Mouse (Mus musculus): ENCODE measurements around the gene Tmem51. TPM values are rescaled to one million over a fixed set of nuclear protein-coding genes. Genes with fewer than 3 reads are reported as not detected.
A peak's percentile ranks its signal among the peaks of the same experiment; 100 is the strongest.

Tmem51 gene
- polyA plus RNA-seq, 1 experiment: 9.6 TPM

DNA sequence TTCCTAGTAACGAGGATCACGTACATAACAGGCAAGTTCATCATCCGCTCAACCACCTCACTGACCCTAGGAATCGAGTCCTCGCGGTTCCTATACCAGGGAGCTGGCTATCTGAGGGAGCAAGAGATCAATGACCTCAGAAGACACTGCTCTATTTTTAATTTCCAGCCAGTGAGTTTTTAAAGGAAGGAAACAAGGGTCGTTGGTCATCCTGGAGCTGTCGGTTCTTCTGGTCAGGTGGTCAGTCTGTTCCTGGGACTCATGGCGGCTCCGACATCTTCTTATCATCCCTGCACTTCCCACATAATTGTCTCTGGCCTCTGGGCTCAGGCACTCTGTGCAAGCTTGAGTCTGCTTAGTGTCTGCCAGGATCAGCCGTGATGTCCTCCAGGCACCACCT lies 10.3 kb upstream of the Tmem51 start:
- Histone ChIP-seq H3K27me3 (ENCODE audit: control insufficient read depth, insufficient read depth, low read length) (no peaks in the 10 kb centered on the region), H3K27ac (ENCODE audit: control insufficient read depth, insufficient read depth, low read length) (no peak overlapping the region)
- TF ChIP-seq POLR2A (IDR thresholded peaks at IDR 0.05; ENCODE audit: control insufficient read depth, extremely low read depth, insufficient read depth, low read length, poor library complexity): no peak
- no peak for TF ChIP-seq CTCF (IDR thresholded peaks at IDR 0.05; ENCODE audit: borderline replicate concordance, control insufficient read depth, extremely low read depth, insufficient read depth, low read length, poor library complexity)

DNA sequence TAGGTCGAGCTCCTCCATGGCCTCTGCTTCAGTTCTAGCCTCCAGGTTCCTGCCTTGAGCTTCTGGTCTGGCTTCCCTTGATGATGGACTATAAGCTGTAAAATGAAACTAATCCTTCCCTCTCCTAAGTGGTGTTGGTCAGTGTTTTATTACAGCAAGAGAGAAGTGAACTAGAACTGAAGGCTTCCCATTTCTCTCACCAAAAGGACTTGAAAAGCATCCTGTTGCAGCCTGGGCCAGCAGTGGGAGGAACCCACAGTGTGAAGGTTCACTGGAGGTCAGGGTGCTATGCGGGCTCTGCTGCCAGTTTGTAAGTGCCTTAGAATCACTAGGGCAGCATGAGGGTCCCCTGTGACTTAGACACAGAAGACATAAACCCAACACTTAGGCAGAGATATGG lies 7.0 kb upstream of the Tmem51 start:
- Histone ChIP-seq H3K27ac (ENCODE audit: control insufficient read depth, insufficient read depth, low read length) (no peak overlapping the region), H3K4me1 (replicated peaks; ENCODE audit: control insufficient read depth, insufficient read depth, low read length) (no peaks in the 10 kb centered on the region), H3K36me3 (ENCODE audit: control insufficient read depth, insufficient read depth, low read length) (no peaks in the 10 kb centered on the region), H3K4me3 (ENCODE audit: control insufficient read depth, insufficient read depth, low read length) (no peak overlapping the region), H3K27me3 (ENCODE audit: control insufficient read depth, insufficient read depth, low read length) (no peaks in the 10 kb centered on the region)
- no peak for TF ChIP-seq CTCF (IDR thresholded peaks at IDR 0.05; ENCODE audit: borderline replicate concordance, control insufficient read depth, extremely low read depth, insufficient read depth, low read length, poor library complexity)
- no peak for TF ChIP-seq POLR2A (IDR thresholded peaks at IDR 0.05; ENCODE audit: control insufficient read depth, extremely low read depth, insufficient read depth, low read length, poor library complexity)
- WGBS: 62% methylated on average over 2 of the region's 2 CpGs
- DNase-seq: no peak

More for the DNA sequence above, 10.3 kb upstream of the Tmem51 start:
- Histone ChIP-seq H3K4me1 (replicated peaks; ENCODE audit: control insufficient read depth, insufficient read depth, low read length) (no peaks in the 10 kb centered on the region), H3K4me3 (ENCODE audit: control insufficient read depth, insufficient read depth, low read length) (no peak overlapping the region), H3K36me3 (ENCODE audit: control insufficient read depth, insufficient read depth, low read length) (no peaks in the 10 kb centered on the region)
- no peak for DNase-seq
- 89% methylated on average over 11 of the region's 11 CpGs for WGBS

DNA sequence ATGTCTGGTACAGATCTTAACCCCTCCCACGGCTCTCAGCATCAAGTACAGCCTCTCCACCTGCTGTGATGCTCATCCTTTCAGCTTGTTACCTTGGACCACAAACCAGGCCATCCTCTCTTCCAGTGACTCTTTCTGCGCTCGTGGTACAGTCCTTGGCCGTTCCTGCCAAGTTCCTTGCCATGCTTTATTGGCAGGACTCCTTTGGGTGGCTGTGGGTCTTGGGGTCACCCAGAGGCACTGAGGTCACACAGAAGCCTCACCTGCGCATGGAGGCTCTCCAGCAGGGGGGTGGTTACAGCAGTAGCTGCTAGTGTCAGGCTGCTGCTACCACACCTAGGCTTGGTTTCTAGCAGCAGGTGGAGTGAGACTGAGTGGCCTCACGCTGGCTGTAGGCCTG lies 5.9 kb upstream of the Tmem51 start:
- Histone ChIP-seq H3K4me3 (ENCODE audit: control insufficient read depth, insufficient read depth, low read length) (no peak overlapping the region), H3K4me1 (replicated peaks; ENCODE audit: control insufficient read depth, insufficient read depth, low read length) (no peaks in the 10 kb centered on the region), H3K27me3 (ENCODE audit: control insufficient read depth, insufficient read depth, low read length) (no peaks in the 10 kb centered on the region), H3K27ac (ENCODE audit: control insufficient read depth, insufficient read depth, low read length) (no peak overlapping the region), H3K36me3 (ENCODE audit: control insufficient read depth, insufficient read depth, low read length) (no peaks in the 10 kb centered on the region)
- DNase-seq: no peak
- 89% methylated on average over 6 of the region's 6 CpGs for WGBS
- TF ChIP-seq CTCF (IDR thresholded peaks at IDR 0.05; ENCODE audit: borderline replicate concordance, control insufficient read depth, extremely low read depth, insufficient read depth, low read length, poor library complexity): no peak
- no peak for TF ChIP-seq POLR2A (IDR thresholded peaks at IDR 0.05; ENCODE audit: control insufficient read depth, extremely low read depth, insufficient read depth, low read length, poor library complexity)

DNA sequence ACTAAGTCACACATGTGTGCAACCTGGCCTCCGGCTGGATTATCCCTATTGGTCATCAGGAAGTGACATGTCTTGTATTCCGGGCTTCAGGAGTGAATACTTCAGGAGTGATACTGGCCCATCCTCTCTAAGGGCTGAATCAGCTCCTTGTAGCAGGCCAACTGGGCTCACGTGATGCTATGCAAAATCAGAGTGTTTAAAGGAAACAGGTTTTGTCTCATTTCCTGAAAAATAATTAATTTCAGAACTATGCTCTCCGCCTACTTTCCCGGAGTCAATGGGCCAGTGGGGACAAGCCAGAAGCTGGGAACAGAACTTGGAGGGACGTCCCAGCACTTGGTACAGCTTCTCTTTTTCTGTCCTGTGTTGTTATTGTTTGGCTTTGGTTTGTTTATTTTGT lies 4.7 kb upstream of the Tmem51 start:
- WGBS: 60% methylated on average over 6 of the region's 6 CpGs
- Histone ChIP-seq H3K36me3 (ENCODE audit: control insufficient read depth, insufficient read depth, low read length) (no peaks in the 10 kb centered on the region), H3K27ac (ENCODE audit: control insufficient read depth, insufficient read depth, low read length) (no peak overlapping the region), H3K4me3 (ENCODE audit: control insufficient read depth, insufficient read depth, low read length) (no peak overlapping the region), H3K27me3 (ENCODE audit: control insufficient read depth, insufficient read depth, low read length) (no peaks in the 10 kb centered on the region; the same call in 1 of the 2 replicates), H3K4me1 (replicated peaks; ENCODE audit: control insufficient read depth, insufficient read depth, low read length) (peaks cover 7% of the 10 kb centered on the region)
- TF ChIP-seq POLR2A (IDR thresholded peaks at IDR 0.05; ENCODE audit: control insufficient read depth, extremely low read depth, insufficient read depth, low read length, poor library complexity) (no peak), CTCF (IDR thresholded peaks at IDR 0.05; ENCODE audit: borderline replicate concordance, control insufficient read depth, extremely low read depth, insufficient read depth, low read length, poor library complexity) (no peak)
- DNase-seq: no peak

DNA sequence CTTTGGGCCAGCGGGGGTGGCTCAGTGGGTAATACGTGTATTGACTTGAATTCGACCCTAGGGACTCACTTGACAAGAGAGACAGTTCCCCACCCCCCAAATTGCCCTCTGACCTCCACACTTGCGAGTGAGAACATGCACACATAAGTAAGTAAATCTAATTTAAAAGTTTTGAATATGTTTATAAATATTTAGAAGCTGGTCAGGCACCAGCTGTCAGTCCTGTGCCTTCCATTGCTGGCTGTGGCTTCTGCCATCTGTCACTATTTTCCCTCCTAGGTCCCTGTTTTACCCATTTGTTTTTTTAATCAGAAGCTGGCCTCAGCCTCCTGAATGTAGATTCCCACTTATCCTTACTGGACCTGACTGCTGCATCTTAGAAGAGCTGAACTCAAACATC lies 4.3 kb upstream of the Tmem51 start:
- Histone ChIP-seq H3K27ac (ENCODE audit: control insufficient read depth, insufficient read depth, low read length) (no peak overlapping the region), H3K4me3 (ENCODE audit: control insufficient read depth, insufficient read depth, low read length) (no peak overlapping the region), H3K27me3 (ENCODE audit: control insufficient read depth, insufficient read depth, low read length) (no peaks in the 10 kb centered on the region; the same call in 1 of the 2 replicates), H3K4me1 (replicated peaks; ENCODE audit: control insufficient read depth, insufficient read depth, low read length) (peaks cover 7% of the 10 kb centered on the region), H3K36me3 (ENCODE audit: control insufficient read depth, insufficient read depth, low read length) (no peaks in the 10 kb centered on the region)
- 86% methylated on average over 4 of the region's 4 CpGs for WGBS
- TF ChIP-seq POLR2A (IDR thresholded peaks at IDR 0.05; ENCODE audit: control insufficient read depth, extremely low read depth, insufficient read depth, low read length, poor library complexity) (no peak), CTCF (IDR thresholded peaks at IDR 0.05; ENCODE audit: borderline replicate concordance, control insufficient read depth, extremely low read depth, insufficient read depth, low read length, poor library complexity) (no peak)
- no peak for DNase-seq

DNA sequence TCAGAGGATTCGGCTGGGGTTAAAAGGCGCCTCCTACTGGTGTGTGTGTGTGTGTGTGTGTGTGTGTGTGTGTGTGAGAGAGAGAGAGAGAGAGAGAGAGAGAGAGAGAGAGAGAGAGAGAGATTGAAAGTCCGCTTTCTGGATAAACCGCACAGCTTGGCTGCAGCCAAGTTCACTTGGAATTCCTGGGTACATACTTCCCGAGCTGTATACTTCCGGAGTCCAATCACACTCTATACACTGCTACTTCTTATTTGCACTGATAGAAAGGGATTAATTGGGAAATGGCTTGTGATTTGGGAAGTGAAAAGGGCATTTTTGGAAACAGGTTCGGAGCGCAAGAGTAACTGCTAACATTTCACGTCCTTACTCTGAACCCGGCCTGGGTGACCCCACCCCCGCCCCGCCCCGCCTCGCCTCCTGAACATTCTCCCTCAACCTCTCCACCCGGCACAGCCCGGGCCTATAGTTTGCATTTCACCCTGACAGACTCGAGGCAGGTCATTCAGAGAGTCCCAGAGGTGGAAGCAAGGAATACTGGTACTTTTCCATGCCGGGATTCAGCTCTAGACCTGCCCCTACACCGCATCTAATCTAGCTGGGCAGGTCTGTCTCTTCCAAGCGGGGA lies 946 bp upstream of the Tmem51 start:
- peak overlapping the region; percentile 58; the same call in 1 of the 2 replicates for H3K4me3 ChIP-seq (ENCODE audit: control insufficient read depth, insufficient read depth, low read length)
- 47% methylated on average over 20 of the region's 20 CpGs for WGBS
- DNase-seq: no peak
- no peak overlapping the region for H3K27ac ChIP-seq (ENCODE audit: control insufficient read depth, insufficient read depth, low read length)
- TF ChIP-seq POLR2A (IDR thresholded peaks at IDR 0.05; ENCODE audit: control insufficient read depth, extremely low read depth, insufficient read depth, low read length, poor library complexity): no peak
- TF ChIP-seq CTCF (IDR thresholded peaks at IDR 0.05; ENCODE audit: borderline replicate concordance, control insufficient read depth, extremely low read depth, insufficient read depth, low read length, poor library complexity): no peak
- no peaks in the 10 kb centered on the region; the same call in 1 of the 2 replicates for H3K27me3 ChIP-seq (ENCODE audit: control insufficient read depth, insufficient read depth, low read length)
- H3K4me1 ChIP-seq (replicated peaks; ENCODE audit: control insufficient read depth, insufficient read depth, low read length): peaks cover 15% of the 10 kb centered on the region
- H3K36me3 ChIP-seq (ENCODE audit: control insufficient read depth, insufficient read depth, low read length): no peaks in the 10 kb centered on the region

DNA sequence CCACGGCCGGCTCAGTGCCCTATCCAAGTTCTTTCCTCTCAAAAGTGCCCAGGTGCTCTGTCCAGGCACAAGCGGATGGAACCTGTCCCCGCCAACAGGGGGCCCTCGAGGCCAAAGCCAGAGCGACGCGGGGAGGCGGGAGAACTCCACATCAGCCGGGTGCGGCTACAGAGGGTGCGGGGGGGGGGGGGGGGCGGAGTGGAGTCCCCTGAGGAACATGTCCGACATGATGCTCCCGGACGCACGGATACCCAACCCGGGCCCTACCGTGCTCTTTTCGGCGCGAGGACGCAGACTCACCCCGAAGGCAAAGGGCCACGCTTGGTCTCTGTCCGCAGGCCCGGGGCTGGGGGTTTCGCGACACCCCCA lies 358 bp downstream of the Tmem51 start:
- H3K4me1 ChIP-seq (replicated peaks; ENCODE audit: control insufficient read depth, insufficient read depth, low read length): peaks cover 22% of the 10 kb centered on the region
- H3K27me3 ChIP-seq (ENCODE audit: control insufficient read depth, insufficient read depth, low read length): no peaks in the 10 kb centered on the region; the same call in 1 of the 2 replicates
- under 1% methylated on average over 24 of the region's 29 CpGs for WGBS
- H3K27ac ChIP-seq (ENCODE audit: control insufficient read depth, insufficient read depth, low read length): no peak overlapping the region
- no peaks in the 10 kb centered on the region for H3K36me3 ChIP-seq (ENCODE audit: control insufficient read depth, insufficient read depth, low read length)
- TF ChIP-seq CTCF (IDR thresholded peaks at IDR 0.05; ENCODE audit: borderline replicate concordance, control insufficient read depth, extremely low read depth, insufficient read depth, low read length, poor library complexity) (0 out of 2 replicates have a peak, but pooled peaks have one; percentile 36), POLR2A (IDR thresholded peaks at IDR 0.05; ENCODE audit: control insufficient read depth, extremely low read depth, insufficient read depth, low read length, poor library complexity) (no peak)
- peak; percentile 49 for DNase-seq
- H3K4me3 ChIP-seq (ENCODE audit: control insufficient read depth, insufficient read depth, low read length): peak overlapping the region; percentile 58

Data from thymus, adult 2 months (tissue).